Mouse (Mus musculus) B cell, adult 2 months (primary cell): ENCODE results near the gene Inpp1.

Source experiments
- DNase-seq, 2 experiments: peaks; one replicate each; pipeline ENCODE4 v3.0.0; 2022

Gene Inpp1

GRCm38 (mm10) chr1:52816910-52817812 lies at the start of gene Inpp1:
Inpp1 (minus strand) TSS chr1:52817688.
- peak; percentile 70 to 75 for DNase-seq

- DNase-seq = no peak
These were observed 48.5 kb upstream of the Inpp1 start for GRCm38 (mm10) chr1:52866007-52866406.

- no peak for DNase-seq
These were observed 46.7 kb upstream of the Inpp1 start for GRCm38 (mm10) chr1:52864220-52864619.

GRCm38 (mm10) chr1:52855904-52856601 lies 38.6 kb upstream of the Inpp1 start:
- no peak for DNase-seq

- DNase-seq = peak; percentile 49 to 53
These were observed 36.5 kb upstream of the Inpp1 start for GRCm38 (mm10) chr1:52854029-52854428.

- DNase-seq = no peak
These were observed 31.9 kb upstream of the Inpp1 start for GRCm38 (mm10) chr1:52849422-52849821.

- DNase-seq = no peak
These were observed 29.1 kb upstream of the Inpp1 start for GRCm38 (mm10) chr1:52846556-52846955.

GRCm38 (mm10) chr1:52844782-52845665 lies 27.5 kb upstream of the Inpp1 start, which contains the start of gene Hibch:
Hibch (plus strand) TSS chr1:52844929.
- peak; percentile 99 for DNase-seq

- peak in 1 of 2 experiments; percentile 14 for DNase-seq
These were observed 26.9 kb upstream of the Inpp1 start for GRCm38 (mm10) chr1:52844354-52844753.

- no peak for DNase-seq
These were observed 21.6 kb upstream of the Inpp1 start for GRCm38 (mm10) chr1:52839099-52839498.

GRCm38 (mm10) chr1:52817813-52818147 lies 292 bp upstream of the Inpp1 start:
- DNase-seq = no peak

GRCm38 (mm10) chr1:52816232-52816891 lies 1.1 kb downstream of the Inpp1 start:
- no peak for DNase-seq

GRCm38 (mm10) chr1:52808456-52808855 lies 9.0 kb downstream of the Inpp1 start:
- DNase-seq = no peak

- no peak for DNase-seq
These were observed 12.4 kb downstream of the Inpp1 start for GRCm38 (mm10) chr1:52805041-52805440.

- no peak for DNase-seq
These were observed 15.0 kb downstream of the Inpp1 start for GRCm38 (mm10) chr1:52802406-52802975.

GRCm38 (mm10) chr1:52801651-52802050 lies 15.8 kb downstream of the Inpp1 start:
- peak; percentile 22 to 28 for DNase-seq

GRCm38 (mm10) chr1:52800340-52800740 lies 17.1 kb downstream of the Inpp1 start:
- peak; percentile 59 to 64 for DNase-seq

GRCm38 (mm10) chr1:52799772-52800171 lies 17.7 kb downstream of the Inpp1 start:
- no peak for DNase-seq

- peak; percentile 44 to 46 for DNase-seq
These were observed 18.3 kb downstream of the Inpp1 start for GRCm38 (mm10) chr1:52799056-52799726.

GRCm38 (mm10) chr1:52795927-52796326 lies 21.6 kb downstream of the Inpp1 start:
- DNase-seq = no peak

GRCm38 (mm10) chr1:52793692-52794091 lies 23.8 kb downstream of the Inpp1 start:
- no peak for DNase-seq
